Mouse (Mus musculus): ENCODE data around the gene Gpr137c. TPM values are rescaled to one million over a fixed set of nuclear protein-coding genes. Genes with fewer than 3 reads are reported as not detected.

Gene Gpr137c
- polyA plus RNA-seq, 1 experiment from 2014 or later: 12.8 TPM

GRCm38 (mm10) chr14:45307630-45308328 is 88.3 kb downstream of the Gpr137c start:
- H3K36me3 ChIP-seq: peaks cover 7% of the 10 kb centered on the region; the same call in 1 of the 2 replicates
- H3K27me3 ChIP-seq: no peaks in the 10 kb centered on the region
- ATAC-seq (replicated peaks): no peak
- H3K4me1 ChIP-seq: peaks cover 3% of the 10 kb centered on the region; the same call in 1 of the 2 replicates
- no peak overlapping the region for H3K9ac ChIP-seq (replicated peaks)
- H3K9me3 ChIP-seq: no peaks in the 10 kb centered on the region
- WGBS: 92% methylated on average over 8 of the region's 8 CpGs
- no peak overlapping the region for H3K4me2 ChIP-seq (replicated peaks)
- H3K27ac ChIP-seq (replicated peaks): no peak overlapping the region
- H3K4me3 ChIP-seq: no peak overlapping the region

- Histone ChIP-seq H3K9ac (replicated peaks) (no peak overlapping the region), H3K27ac (replicated peaks) (no peak overlapping the region), H3K4me1 (no peaks in the 10 kb centered on the region), H3K4me2 (replicated peaks) (no peak overlapping the region), H3K36me3 (peaks cover 3% of the 10 kb centered on the region; the same call in 1 of the 2 replicates), H3K4me3 (no peak overlapping the region), H3K27me3 (no peaks in the 10 kb centered on the region), H3K9me3 (no peaks in the 10 kb centered on the region)
- WGBS: 85% methylated on average over 13 of the region's 13 CpGs
- ATAC-seq (replicated peaks): no peak
These were observed 90.1 kb downstream of the Gpr137c start for GRCm38 (mm10) chr14:45309646-45310045.

DNA sequence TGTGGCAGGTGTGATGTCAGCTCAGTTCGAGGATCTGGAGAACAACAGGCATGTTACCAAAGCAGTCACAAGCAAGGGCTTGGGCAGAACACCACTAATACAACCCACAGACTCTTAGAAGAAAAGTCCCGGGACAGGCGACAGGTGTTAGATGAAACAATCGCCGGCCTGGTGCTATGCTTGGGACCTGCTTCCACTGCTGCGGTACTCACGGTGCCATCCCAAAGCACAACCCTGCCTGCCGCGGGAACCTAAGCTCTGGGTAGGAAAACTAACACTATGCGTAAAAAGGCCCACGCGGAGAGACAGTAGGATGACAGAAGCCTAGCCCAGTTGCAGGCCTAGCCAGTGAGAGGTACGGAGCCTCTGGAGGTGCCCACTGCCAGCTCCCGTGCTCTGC is 90.6 kb downstream of the Gpr137c start:
- no peak for ATAC-seq (replicated peaks)
- H3K4me2 ChIP-seq (replicated peaks): no peak overlapping the region
- H3K4me1 ChIP-seq: no peaks in the 10 kb centered on the region
- H3K9ac ChIP-seq (replicated peaks): no peak overlapping the region
- H3K9me3 ChIP-seq: no peaks in the 10 kb centered on the region
- no peak overlapping the region for H3K27ac ChIP-seq (replicated peaks)
- H3K27me3 ChIP-seq: no peaks in the 10 kb centered on the region
- 94% methylated on average over 14 of the region's 14 CpGs for WGBS
- peaks cover 3% of the 10 kb centered on the region; the same call in 1 of the 2 replicates for H3K36me3 ChIP-seq
- H3K4me3 ChIP-seq: no peak overlapping the region

GRCm38 (mm10) chr14:45316927-45317326 is 97.4 kb downstream of the Gpr137c start:
- ATAC-seq (replicated peaks): no peak
- Histone ChIP-seq H3K4me2 (replicated peaks) (peak overlapping the region; percentile 69), H3K9ac (replicated peaks) (peak overlapping the region; percentile 92; the same call in 1 of the 2 replicates), H3K9me3 (no peaks in the 10 kb centered on the region), H3K36me3 (no peaks in the 10 kb centered on the region), H3K4me3 (peak overlapping the region; percentile 86), H3K27me3 (no peaks in the 10 kb centered on the region), H3K27ac (replicated peaks) (no peak overlapping the region), H3K4me1 (peaks cover 26% of the 10 kb centered on the region)
- 81% methylated on average over 5 of the region's 5 CpGs for WGBS

GRCm38 (mm10) chr14:45317921-45318411 is 98.4 kb downstream of the Gpr137c start:
- Histone ChIP-seq H3K4me1 (peaks cover 26% of the 10 kb centered on the region), H3K27me3 (no peaks in the 10 kb centered on the region), H3K9ac (replicated peaks) (peak overlapping the region; percentile 92), H3K9me3 (no peaks in the 10 kb centered on the region), H3K36me3 (no peaks in the 10 kb centered on the region), H3K4me2 (replicated peaks) (peak overlapping the region; percentile 69), H3K27ac (replicated peaks) (peak overlapping the region; percentile 93), H3K4me3 (peak overlapping the region; percentile 86)
- peak; percentile 78; the same call in 1 of the 2 replicates for ATAC-seq (replicated peaks)
- WGBS: under 1% methylated on average over 37 of the region's 38 CpGs

DNA sequence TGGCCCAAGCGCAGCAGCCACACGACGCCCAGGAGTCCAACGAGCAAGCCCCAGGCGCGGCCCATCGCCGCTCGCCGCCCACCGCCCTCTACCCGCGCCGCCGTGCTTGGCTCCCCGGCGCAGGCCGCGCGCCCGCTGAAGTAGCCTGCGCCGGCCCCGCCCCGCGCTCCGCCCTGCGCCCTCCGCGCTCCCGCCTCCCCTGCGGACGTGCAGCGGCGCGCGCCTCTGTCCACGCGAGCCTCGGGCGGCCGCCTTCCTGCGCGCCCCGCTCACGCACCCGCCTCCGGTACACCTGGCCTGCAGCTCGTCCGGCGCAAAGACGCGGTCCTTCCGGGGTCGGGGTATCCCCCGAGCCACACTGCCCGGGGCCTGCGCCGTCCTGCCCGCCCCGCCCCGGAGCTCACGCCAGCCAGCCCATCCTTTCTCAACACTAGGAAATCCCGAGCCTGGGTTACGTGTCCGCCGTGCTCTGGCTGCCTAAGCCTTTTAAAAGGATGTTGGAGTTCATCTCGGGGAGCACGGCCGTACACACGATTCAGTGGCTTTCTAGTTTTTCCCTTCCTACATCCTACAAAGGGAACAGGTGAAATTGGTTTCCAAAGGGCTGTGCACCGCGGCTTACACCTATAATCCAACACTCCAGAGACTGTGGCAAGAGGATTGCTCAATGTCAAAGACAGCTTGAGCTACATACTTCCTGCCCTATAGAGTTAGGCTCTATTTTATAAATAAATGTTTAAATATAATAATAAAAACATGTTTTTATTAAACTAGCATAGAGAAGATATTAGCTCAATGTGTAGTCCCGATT is 99.1 kb downstream of the Gpr137c start, which contains the start of gene Ero1l:
TSS of gene Ero1l (minus strand) at position 346 of the 811 bp plus-strand sequence.
- peak within 1 kb of the TSS; percentile 69 for H3K4me2 ChIP-seq (replicated peaks)
- 1% methylated on average over 67 of the region's 74 CpGs for WGBS
- H3K4me3 ChIP-seq: peak within 1 kb of the TSS; percentile 86
- H3K36me3 ChIP-seq: no peaks in the 10 kb centered on the region
- H3K9ac ChIP-seq (replicated peaks): peak within 1 kb of the TSS; percentile 92
- H3K9me3 ChIP-seq: no peaks in the 10 kb centered on the region
- peaks cover 26% of the 10 kb centered on the region for H3K4me1 ChIP-seq
- ATAC-seq (replicated peaks): peak; percentile 97
- H3K27ac ChIP-seq (replicated peaks): peak within 1 kb of the TSS; percentile 93
- no peaks in the 10 kb centered on the region for H3K27me3 ChIP-seq

GRCm38 (mm10) chr14:45319237-45319610 is 99.7 kb downstream of the Gpr137c start:
- 63% methylated on average over 3 of the region's 3 CpGs for WGBS
- Histone ChIP-seq H3K9me3 (no peaks in the 10 kb centered on the region), H3K4me3 (peak overlapping the region; percentile 86; the same call in 1 of the 2 replicates), H3K4me1 (peaks cover 26% of the 10 kb centered on the region), H3K36me3 (no peaks in the 10 kb centered on the region), H3K27ac (replicated peaks) (peak overlapping the region; percentile 93), H3K4me2 (replicated peaks) (no peak overlapping the region; the same call in 1 of the 2 replicates), H3K27me3 (no peaks in the 10 kb centered on the region), H3K9ac (replicated peaks) (0 out of 2 replicates have a peak overlapping the region, but pooled peaks have one; percentile 92)
- no peak for ATAC-seq (replicated peaks)

DNA sequence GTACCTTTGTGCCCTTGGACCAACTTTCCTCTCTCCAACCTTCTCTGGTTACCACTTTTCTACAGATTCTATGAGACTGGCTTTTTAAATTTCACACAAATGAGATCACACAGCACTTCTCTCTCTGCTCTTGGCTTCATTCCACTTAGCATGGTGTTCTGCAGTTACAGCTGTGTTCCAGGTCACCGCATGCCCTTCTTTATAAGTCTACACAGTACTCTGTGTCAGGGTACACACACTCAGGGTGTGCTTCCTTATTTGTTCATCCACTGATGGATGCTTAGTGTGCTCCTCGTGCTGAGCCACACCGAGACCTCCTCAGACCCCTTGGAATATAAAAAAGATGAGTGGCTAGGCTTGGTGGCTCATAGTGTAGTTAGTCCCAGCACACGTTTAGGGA is 100.6 kb downstream of the Gpr137c start:
- H3K36me3 ChIP-seq: no peaks in the 10 kb centered on the region
- H3K4me1 ChIP-seq: peaks cover 26% of the 10 kb centered on the region
- no peak overlapping the region for H3K4me3 ChIP-seq
- 82% methylated on average over 4 of the region's 4 CpGs for WGBS
- ATAC-seq (replicated peaks): no peak
- H3K9ac ChIP-seq (replicated peaks): no peak overlapping the region
- H3K27ac ChIP-seq (replicated peaks): no peak overlapping the region
- H3K4me2 ChIP-seq (replicated peaks): no peak overlapping the region
- no peaks in the 10 kb centered on the region for H3K27me3 ChIP-seq
- H3K9me3 ChIP-seq: no peaks in the 10 kb centered on the region

DNA sequence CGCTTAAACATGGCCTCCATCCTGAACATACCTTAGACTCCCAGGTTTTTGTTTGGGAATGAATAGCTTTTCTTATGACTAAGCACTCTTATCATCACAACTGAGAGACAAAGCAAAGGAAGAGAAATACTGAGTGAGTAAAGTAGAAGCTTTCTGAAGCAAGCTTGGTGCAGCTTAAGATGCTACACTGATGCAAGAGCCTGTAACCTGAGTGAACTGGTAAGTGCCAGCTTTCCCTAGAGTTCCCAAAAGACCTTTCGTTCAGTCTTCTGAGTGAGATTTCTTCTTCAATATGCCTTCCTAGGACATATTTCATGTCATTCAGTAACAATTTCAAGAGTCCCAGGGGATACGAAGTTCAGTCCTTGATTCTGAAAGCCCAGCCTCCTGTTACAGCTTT is 101.5 kb downstream of the Gpr137c start:
- H3K9ac ChIP-seq (replicated peaks): no peak overlapping the region
- H3K27me3 ChIP-seq: no peaks in the 10 kb centered on the region
- H3K4me2 ChIP-seq (replicated peaks): no peak overlapping the region
- H3K4me1 ChIP-seq: peaks cover 20% of the 10 kb centered on the region
- WGBS: 85% methylated on average over 3 of the region's 3 CpGs
- no peaks in the 10 kb centered on the region for H3K9me3 ChIP-seq
- no peak for ATAC-seq (replicated peaks)
- H3K27ac ChIP-seq (replicated peaks): no peak overlapping the region
- H3K4me3 ChIP-seq: no peak overlapping the region
- no peaks in the 10 kb centered on the region for H3K36me3 ChIP-seq

GRCm38 (mm10) chr14:45321622-45322021 is 102.1 kb downstream of the Gpr137c start:
- no peaks in the 10 kb centered on the region for H3K27me3 ChIP-seq
- H3K9me3 ChIP-seq: no peaks in the 10 kb centered on the region
- 72% methylated on average over 5 of the region's 5 CpGs for WGBS
- ATAC-seq (replicated peaks): no peak
- no peaks in the 10 kb centered on the region for H3K36me3 ChIP-seq
- H3K4me2 ChIP-seq (replicated peaks): no peak overlapping the region
- H3K4me1 ChIP-seq: peaks cover 16% of the 10 kb centered on the region
- H3K27ac ChIP-seq (replicated peaks): no peak overlapping the region
- H3K9ac ChIP-seq (replicated peaks): no peak overlapping the region
- H3K4me3 ChIP-seq: no peak overlapping the region

DNA sequence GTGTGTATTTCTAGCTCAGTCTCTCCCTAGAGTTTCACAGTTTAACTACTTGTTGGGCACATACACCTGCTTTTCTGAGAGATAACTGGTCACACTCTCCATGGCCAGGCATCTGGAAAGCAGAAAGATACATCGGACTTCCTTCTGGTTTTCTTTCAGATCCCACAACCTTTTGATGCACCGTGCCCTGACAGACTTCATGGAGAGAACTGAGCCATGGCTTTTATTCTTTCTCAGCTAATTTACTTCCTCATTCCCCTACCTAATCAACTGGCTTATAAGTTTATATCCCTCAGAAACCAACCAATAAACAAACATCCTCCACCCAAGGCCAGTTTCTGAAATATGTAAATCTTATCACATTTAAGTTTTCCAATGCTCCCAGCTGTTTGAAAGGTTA is 102.9 kb downstream of the Gpr137c start:
- H3K9me3 ChIP-seq: no peaks in the 10 kb centered on the region
- H3K9ac ChIP-seq (replicated peaks): no peak overlapping the region
- no peak overlapping the region for H3K4me2 ChIP-seq (replicated peaks)
- no peak overlapping the region for H3K4me3 ChIP-seq
- no peaks in the 10 kb centered on the region for H3K27me3 ChIP-seq
- no peak overlapping the region for H3K27ac ChIP-seq (replicated peaks)
- ATAC-seq (replicated peaks): no peak
- WGBS: 88% methylated on average over 2 of the region's 2 CpGs
- H3K4me1 ChIP-seq: peaks cover 9% of the 10 kb centered on the region
- no peaks in the 10 kb centered on the region for H3K36me3 ChIP-seq

DNA sequence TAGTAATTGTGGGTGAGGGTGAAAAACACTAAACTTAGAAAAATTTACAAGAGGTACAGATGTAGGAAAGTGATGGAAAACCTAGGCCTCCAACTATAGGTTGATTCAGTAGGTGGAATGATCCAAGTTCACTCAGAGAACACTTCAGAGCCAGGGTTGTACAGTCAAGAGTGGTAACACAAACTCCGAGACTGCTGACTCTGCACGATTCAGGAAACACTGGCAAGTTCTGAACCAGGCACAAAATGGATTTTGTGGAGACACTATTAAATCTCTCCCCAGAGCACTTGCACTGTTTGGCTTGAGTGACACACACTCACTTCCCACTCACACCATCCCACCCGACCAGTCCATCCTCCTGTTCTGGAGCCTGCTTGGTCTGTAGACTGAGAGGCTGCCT is 103.8 kb downstream of the Gpr137c start:
- no peak overlapping the region for H3K4me3 ChIP-seq
- WGBS: 93% methylated on average over 3 of the region's 3 CpGs
- no peaks in the 10 kb centered on the region for H3K9me3 ChIP-seq
- H3K27ac ChIP-seq (replicated peaks): no peak overlapping the region
- H3K36me3 ChIP-seq: no peaks in the 10 kb centered on the region
- peaks cover 7% of the 10 kb centered on the region; the same call in 1 of the 2 replicates for H3K4me1 ChIP-seq
- ATAC-seq (replicated peaks): no peak
- no peak overlapping the region for H3K9ac ChIP-seq (replicated peaks)
- H3K27me3 ChIP-seq: no peaks in the 10 kb centered on the region
- no peak overlapping the region for H3K4me2 ChIP-seq (replicated peaks)
